Mouse (Mus musculus): ENCODE measurements around the gene Ifit1bl1.

GRCm38 (mm10) chr19:34566178-34566784 is 35.5 kb downstream of the Ifit1bl1 start:
- no peak for TF ChIP-seq CTCF (IDR thresholded peaks at IDR 0.05; ENCODE audit: borderline replicate concordance, insufficient read depth, low read length)
- no peak for TF ChIP-seq POLR2A (IDR thresholded peaks at IDR 0.05; ENCODE audit: low read depth, low read length)

Data from embryonic fibroblast, embryonic 13.5 days (primary cell).